Mouse (Mus musculus): ENCODE results near the gene Cypt15. TPM values are rescaled to one million over a fixed set of nuclear protein-coding genes. Genes with fewer than 3 reads are reported as not detected.
"Not testable (repeated sequence)": the region's sequence is repeated elsewhere in the genome, so short reads cannot be mapped to it uniquely, and the experiment has no call there.

Cypt15 gene
- not detected in 2 replicates for polyA plus RNA-seq (2016; fragmentation: Nextera tagmentation; extraction: Ambion mirVana)

- not testable (repeated sequence) for H3K4me1 ChIP-seq (replicated peaks); H3K27me3 ChIP-seq (replicated peaks); H3K9me3 ChIP-seq (replicated peaks); H3K9ac ChIP-seq; H3K27ac ChIP-seq (ENCODE audit: poor library complexity, severe bottlenecking); H3K36me3 ChIP-seq; H3K4me3 ChIP-seq; H3K4me2 ChIP-seq; ATAC-seq (ENCODE audit: insufficient number of reproducible peaks, low FRiP score)
- 89% methylated on average over 1 of the region's 1 CpGs for WGBS
Observed at GRCm38 (mm10) chrX:39345967-39346366, at the start of gene Cypt15. Gene Cypt15, plus strand, starts transcription at chrX:39346267.

GRCm38 (mm10) chrX:39370932-39371331 is 24.9 kb downstream of the Cypt15 start:
- no peaks in the 10 kb centered on the region for H3K4me1 ChIP-seq (replicated peaks)
- 0 out of 2 replicates have a peak, but pooled peaks cover 2% of the 10 kb centered on the region for H3K9me3 ChIP-seq (replicated peaks)
- no peak overlapping the region for H3K27ac ChIP-seq (ENCODE audit: poor library complexity, severe bottlenecking)
- 71% methylated on average over 2 of the region's 2 CpGs for WGBS
- no peaks in the 10 kb centered on the region for H3K36me3 ChIP-seq
- no peaks in the 10 kb centered on the region for H3K27me3 ChIP-seq (replicated peaks)
- no peak overlapping the region for H3K4me3 ChIP-seq
- no peak overlapping the region for H3K4me2 ChIP-seq
- no peak overlapping the region for H3K9ac ChIP-seq
- no peak for ATAC-seq (ENCODE audit: insufficient number of reproducible peaks, low FRiP score)

- Histone ChIP-seq H3K9ac (no peak overlapping the region), H3K36me3 (no peaks in the 10 kb centered on the region), H3K4me2 (no peak overlapping the region), H3K27me3 (replicated peaks) (no peaks in the 10 kb centered on the region), H3K4me3 (no peak overlapping the region), H3K27ac (ENCODE audit: poor library complexity, severe bottlenecking) (no peak overlapping the region), H3K4me1 (replicated peaks) (no peaks in the 10 kb centered on the region), H3K9me3 (replicated peaks) (no peaks in the 10 kb centered on the region)
- no peak for ATAC-seq (ENCODE audit: insufficient number of reproducible peaks, low FRiP score)
- 53% methylated on average over 2 of the region's 2 CpGs for WGBS
Observed at GRCm38 (mm10) chrX:39378830-39379229, 32.8 kb downstream of the Cypt15 start.

- Histone ChIP-seq H3K27ac (ENCODE audit: poor library complexity, severe bottlenecking) (no peak overlapping the region), H3K27me3 (replicated peaks) (no peaks in the 10 kb centered on the region), H3K9ac (no peak overlapping the region), H3K4me2 (no peak overlapping the region), H3K4me1 (replicated peaks) (no peaks in the 10 kb centered on the region), H3K36me3 (no peaks in the 10 kb centered on the region), H3K4me3 (no peak overlapping the region), H3K9me3 (replicated peaks) (no peaks in the 10 kb centered on the region)
- 56% methylated on average over 2 of the region's 2 CpGs for WGBS
- ATAC-seq (ENCODE audit: insufficient number of reproducible peaks, low FRiP score) = no peak
Observed at GRCm38 (mm10) chrX:39383806-39384205, 37.7 kb downstream of the Cypt15 start.
